Mouse (Mus musculus): ENCODE measurements around the gene Grk5. TPM values are rescaled to one million over a fixed set of nuclear protein-coding genes. Genes with fewer than 3 reads are reported as not detected.
A peak's percentile ranks its signal among the peaks of the same experiment; 100 is the strongest.

The Grk5 gene
- polyA plus RNA-seq, 1 experiment from 2014 or later, result 1.5 TPM

DNA sequence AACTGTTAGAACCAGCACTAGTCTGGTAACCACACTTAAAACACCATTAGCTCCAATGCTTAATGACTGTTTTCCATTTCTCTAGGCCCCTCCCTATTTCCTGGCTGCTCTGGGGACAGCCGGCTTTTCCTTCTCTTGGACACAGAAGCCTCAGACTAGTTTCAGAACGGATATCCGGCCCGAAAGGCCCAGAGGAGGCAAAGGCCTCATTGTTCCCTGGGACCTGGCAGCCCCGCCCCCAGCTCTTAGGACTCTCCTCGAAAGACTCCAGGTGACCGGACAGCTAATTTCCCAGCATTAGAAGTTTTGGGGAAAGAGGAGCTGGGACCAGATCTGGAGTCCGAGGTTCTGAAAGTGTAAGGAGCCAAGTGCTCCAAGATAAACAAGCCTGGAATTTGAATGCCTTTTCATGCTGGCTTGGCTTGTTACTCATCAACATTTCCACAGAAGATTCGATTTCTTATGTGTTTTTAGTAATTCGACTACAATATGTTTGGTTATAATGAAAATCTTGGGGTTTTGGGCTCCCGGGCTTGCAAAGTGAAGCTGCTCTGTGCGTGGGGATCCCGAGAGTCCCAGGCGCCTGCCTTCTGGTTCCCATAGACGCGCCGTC is 342 bp upstream of the Grk5 start:
- Histone ChIP-seq H3K4me3 (peak overlapping the region; percentile 73), H3K9me3 (no peaks in the 10 kb centered on the region), H3K27ac (peak overlapping the region; percentile 96), H3K27me3 (no peaks in the 10 kb centered on the region), H3K4me1 (peaks cover 17% of the 10 kb centered on the region), H3K9ac (peak overlapping the region; percentile 80), H3K36me3 (no peaks in the 10 kb centered on the region), H3K4me2 (replicated peaks) (peak overlapping the region; percentile 73)
- ATAC-seq (ENCODE audit: low FRiP score, low read depth), result no peak
- 6% methylated on average over 17 of the region's 17 CpGs for whole genome bisulfite sequencing

DNA sequence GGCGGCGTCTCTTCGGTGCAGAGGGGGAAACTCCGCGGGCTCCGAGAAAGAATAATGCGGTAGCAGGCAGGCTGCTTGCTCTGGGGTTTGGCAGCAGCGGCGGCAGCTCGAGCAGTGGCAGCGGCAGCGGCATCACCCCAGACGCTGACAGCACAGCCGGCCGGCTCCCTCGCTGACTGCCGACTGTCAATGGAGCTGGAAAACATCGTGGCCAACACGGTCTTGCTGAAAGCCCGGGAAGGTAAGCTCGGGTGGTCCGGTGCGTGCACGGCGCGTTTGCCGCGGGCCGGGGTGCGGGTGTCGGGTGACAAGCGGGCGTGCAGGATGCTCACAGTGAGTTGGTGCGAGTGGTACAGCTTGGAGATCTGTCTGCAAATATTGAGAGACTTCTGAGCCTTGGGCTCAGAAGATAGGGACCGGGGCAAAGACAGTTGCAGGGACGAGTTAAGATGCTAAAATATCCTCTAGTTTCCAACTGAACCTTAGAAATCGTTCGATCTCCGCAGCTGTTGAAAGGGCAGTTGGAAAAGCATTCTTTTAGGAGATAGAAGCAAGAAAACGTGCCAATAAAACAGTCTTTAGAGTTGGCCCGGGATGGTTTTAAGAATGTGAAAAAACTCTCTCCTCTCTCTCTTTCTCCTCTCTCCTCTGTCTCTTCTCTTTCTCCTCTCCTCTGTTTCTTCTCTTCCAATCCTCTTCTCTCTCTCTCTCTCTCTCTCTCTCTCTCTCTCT is 1.0 kb downstream of the Grk5 start:
- H3K9ac ChIP-seq, result peak overlapping the region; percentile 80
- peaks cover 17% of the 10 kb centered on the region for H3K4me1 ChIP-seq
- H3K4me2 ChIP-seq (replicated peaks), result peak overlapping the region; percentile 73
- no peaks in the 10 kb centered on the region for H3K36me3 ChIP-seq
- H3K9me3 ChIP-seq, result no peaks in the 10 kb centered on the region
- peak overlapping the region; percentile 76 for H3K27ac ChIP-seq
- peak; percentile 48 for ATAC-seq (ENCODE audit: low FRiP score, low read depth)
- no peaks in the 10 kb centered on the region for H3K27me3 ChIP-seq
- H3K4me3 ChIP-seq, result peak overlapping the region; percentile 73
- WGBS, result under 1% methylated on average over 39 of the region's 41 CpGs

DNA sequence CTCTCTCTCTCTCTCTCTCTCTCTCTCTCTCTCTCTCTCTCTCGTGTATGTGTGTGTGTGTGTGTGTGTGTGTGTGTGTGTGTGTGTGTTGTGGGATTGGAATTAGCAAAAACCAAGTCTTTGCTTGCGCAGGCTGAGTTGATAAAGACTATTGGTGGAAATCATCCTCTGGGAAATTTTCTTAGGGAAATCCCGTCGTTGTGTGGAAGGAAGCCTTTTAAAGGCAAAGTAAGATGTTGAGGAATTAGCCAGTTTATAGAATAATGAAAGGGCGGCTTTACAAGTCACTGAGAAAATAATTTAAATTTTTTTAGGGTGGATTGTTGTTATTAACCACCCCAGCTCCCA is 1.5 kb downstream of the Grk5 start:
- peak overlapping the region; percentile 73 for H3K4me2 ChIP-seq (replicated peaks)
- no peaks in the 10 kb centered on the region for H3K27me3 ChIP-seq
- H3K9me3 ChIP-seq, result no peaks in the 10 kb centered on the region
- 11% methylated on average over 4 of the region's 5 CpGs for WGBS
- no peak overlapping the region for H3K9ac ChIP-seq
- peak overlapping the region; percentile 73 for H3K4me3 ChIP-seq
- H3K4me1 ChIP-seq, result peaks cover 17% of the 10 kb centered on the region
- ATAC-seq (ENCODE audit: low FRiP score, low read depth), result no peak
- H3K27ac ChIP-seq, result no peak overlapping the region
- H3K36me3 ChIP-seq, result no peaks in the 10 kb centered on the region

DNA sequence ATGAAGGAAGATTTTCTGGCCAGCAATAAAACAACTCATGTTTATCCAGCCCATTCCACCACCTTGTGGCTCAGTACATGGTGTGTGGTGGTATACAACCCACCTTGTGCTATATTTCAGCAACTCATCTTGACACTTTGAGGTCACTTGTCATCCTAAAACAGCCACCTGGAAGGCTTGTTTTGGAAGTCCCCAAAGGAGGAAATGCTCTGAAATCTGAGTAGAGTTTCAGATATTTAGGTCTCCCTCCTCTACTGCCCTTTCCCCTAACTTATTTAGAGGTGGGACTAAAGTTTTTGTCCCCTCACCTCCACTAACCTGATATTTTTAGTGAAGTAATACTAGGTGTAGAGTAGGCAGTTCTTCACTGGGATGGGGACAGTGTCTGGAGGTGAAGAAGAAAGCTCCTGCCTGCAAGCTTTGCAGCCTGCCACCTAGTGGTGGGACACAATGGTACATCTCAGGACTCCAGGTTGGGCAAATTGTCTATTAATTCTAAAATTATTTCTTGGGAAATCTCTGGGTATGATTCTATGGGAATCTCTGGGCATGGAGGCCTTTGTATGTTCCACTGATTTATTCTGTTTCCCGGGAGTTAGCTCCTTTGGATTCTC is 2.5 kb downstream of the Grk5 start:
- Histone ChIP-seq H3K36me3 (no peaks in the 10 kb centered on the region), H3K4me1 (peaks cover 17% of the 10 kb centered on the region), H3K27me3 (no peaks in the 10 kb centered on the region), H3K4me3 (no peak overlapping the region), H3K27ac (no peak overlapping the region), H3K9ac (peak overlapping the region; percentile 20; the same call in 1 of the 2 replicates), H3K9me3 (no peaks in the 10 kb centered on the region), H3K4me2 (replicated peaks) (peak overlapping the region; percentile 73)
- ATAC-seq (ENCODE audit: low FRiP score, low read depth), result no peak
- WGBS, result 39% methylated on average over 1 of the region's 1 CpGs

DNA sequence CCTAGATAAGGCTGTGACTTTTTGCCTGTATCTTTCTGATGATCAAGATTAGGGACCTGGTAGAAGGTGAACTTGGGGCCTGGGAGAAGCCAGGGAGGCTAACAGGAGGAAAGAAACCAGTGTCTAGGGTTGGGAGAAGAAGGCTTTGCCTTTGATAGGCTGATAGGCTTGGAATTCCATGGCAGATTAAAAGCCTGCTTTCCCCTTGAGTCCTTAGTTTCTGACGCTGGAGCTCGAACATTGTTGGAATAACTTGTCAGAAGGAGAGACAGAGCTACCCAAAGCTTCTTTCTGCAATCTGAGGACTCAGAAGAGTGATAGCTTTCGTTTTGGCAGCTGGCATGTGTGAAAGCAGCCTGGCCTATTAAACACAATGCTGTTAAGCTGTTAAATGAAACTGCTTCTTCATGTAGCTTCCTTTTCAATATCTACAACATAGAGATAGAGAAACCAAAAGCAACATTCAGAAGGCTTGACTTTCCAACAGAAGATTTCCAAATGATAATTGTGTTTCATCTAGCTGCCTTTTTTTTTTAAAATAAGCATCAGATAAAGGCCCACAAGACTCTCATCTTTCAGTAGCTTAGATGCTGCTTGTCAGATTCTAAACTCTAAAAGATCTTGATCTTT is 5.8 kb downstream of the Grk5 start:
- Histone ChIP-seq H3K27ac (no peak overlapping the region), H3K9ac (no peak overlapping the region), H3K36me3 (no peaks in the 10 kb centered on the region), H3K27me3 (no peaks in the 10 kb centered on the region), H3K4me2 (replicated peaks) (no peak overlapping the region), H3K4me3 (no peak overlapping the region), H3K9me3 (no peaks in the 10 kb centered on the region), H3K4me1 (peaks cover 11% of the 10 kb centered on the region)
- WGBS, result 44% methylated on average over 3 of the region's 3 CpGs
- no peak for ATAC-seq (ENCODE audit: low FRiP score, low read depth)

DNA sequence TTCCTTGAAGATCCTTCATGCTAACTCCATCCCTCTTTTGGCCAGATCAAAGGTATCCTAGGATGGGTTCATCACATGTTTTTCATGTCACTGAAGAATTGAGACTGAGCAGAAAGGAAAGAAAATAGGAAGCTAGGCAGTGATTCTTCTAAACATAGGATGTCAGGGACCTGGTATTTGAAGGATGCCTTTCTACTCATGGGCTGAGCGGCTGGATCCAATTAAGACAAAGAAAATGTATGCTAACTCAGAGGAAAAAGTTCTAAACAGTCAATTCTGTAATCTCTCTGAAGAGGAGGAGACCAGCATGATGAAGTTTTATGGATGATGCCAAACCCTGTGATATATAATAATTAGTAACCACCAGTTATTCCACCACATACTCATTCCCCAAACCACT is 13.6 kb downstream of the Grk5 start:
- no peaks in the 10 kb centered on the region for H3K27me3 ChIP-seq
- no peak for ATAC-seq (ENCODE audit: low FRiP score, low read depth)
- H3K4me1 ChIP-seq, result no peaks in the 10 kb centered on the region
- H3K27ac ChIP-seq, result no peak overlapping the region
- H3K4me3 ChIP-seq, result no peak overlapping the region
- no peaks in the 10 kb centered on the region for H3K9me3 ChIP-seq
- H3K36me3 ChIP-seq, result no peaks in the 10 kb centered on the region
- H3K9ac ChIP-seq, result no peak overlapping the region
- WGBS, result 77% methylated on average over 1 of the region's 1 CpGs
- H3K4me2 ChIP-seq (replicated peaks), result no peak overlapping the region

DNA sequence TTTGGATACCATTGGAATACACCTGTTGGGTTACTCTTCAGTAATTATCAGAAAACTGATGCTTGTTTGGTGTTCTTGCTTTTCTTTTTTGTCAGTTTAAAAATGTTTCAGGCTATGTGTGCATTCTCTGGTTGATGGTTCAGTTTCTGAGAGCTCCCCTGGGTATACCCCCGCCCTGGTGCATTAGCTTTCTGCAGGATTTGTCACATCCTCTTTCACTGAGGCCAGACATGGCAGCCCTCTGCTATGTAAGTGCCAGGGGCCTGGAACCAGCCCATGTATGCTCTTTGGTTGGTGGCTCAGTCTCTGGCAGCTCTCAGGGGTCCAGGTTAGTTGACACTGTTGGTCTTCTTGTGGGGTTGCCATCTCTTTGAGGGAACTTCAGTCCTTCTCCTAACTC is 14.4 kb downstream of the Grk5 start:
- no peak overlapping the region for H3K27ac ChIP-seq
- no peak overlapping the region for H3K4me2 ChIP-seq (replicated peaks)
- no peaks in the 10 kb centered on the region for H3K4me1 ChIP-seq
- no peak overlapping the region for H3K9ac ChIP-seq
- no peak overlapping the region for H3K4me3 ChIP-seq
- ATAC-seq (ENCODE audit: low FRiP score, low read depth), result no peak
- H3K36me3 ChIP-seq, result no peaks in the 10 kb centered on the region
- WGBS, result 95% methylated on average over 1 of the region's 1 CpGs
- no peaks in the 10 kb centered on the region for H3K27me3 ChIP-seq
- H3K9me3 ChIP-seq, result no peaks in the 10 kb centered on the region

DNA sequence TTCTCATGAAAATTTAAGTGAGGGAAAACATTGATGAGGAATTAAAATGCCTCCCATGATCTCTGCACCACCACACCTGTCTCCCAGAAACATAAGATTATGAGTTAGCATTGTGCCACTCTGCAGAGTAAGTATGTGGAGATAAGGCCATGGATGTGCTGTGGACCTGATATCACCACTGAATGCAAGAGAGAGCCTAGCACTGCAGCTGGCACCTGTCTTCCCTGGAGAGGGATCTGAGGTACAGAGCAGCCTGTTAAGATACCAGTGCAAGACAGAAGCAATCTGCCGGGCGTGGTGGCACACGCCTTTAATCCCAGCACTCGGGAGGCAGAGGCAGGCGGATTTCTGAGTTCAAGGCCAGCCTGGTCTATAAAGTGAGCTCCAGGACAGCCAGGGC is 15.9 kb downstream of the Grk5 start:
- H3K36me3 ChIP-seq, result no peaks in the 10 kb centered on the region
- no peaks in the 10 kb centered on the region for H3K9me3 ChIP-seq
- no peaks in the 10 kb centered on the region for H3K4me1 ChIP-seq
- no peak overlapping the region for H3K4me3 ChIP-seq
- no peak overlapping the region for H3K9ac ChIP-seq
- whole genome bisulfite sequencing, result 96% methylated on average over 5 of the region's 5 CpGs
- H3K27me3 ChIP-seq, result no peaks in the 10 kb centered on the region
- no peak for ATAC-seq (ENCODE audit: low FRiP score, low read depth)
- no peak overlapping the region for H3K27ac ChIP-seq
- no peak overlapping the region for H3K4me2 ChIP-seq (replicated peaks)

DNA sequence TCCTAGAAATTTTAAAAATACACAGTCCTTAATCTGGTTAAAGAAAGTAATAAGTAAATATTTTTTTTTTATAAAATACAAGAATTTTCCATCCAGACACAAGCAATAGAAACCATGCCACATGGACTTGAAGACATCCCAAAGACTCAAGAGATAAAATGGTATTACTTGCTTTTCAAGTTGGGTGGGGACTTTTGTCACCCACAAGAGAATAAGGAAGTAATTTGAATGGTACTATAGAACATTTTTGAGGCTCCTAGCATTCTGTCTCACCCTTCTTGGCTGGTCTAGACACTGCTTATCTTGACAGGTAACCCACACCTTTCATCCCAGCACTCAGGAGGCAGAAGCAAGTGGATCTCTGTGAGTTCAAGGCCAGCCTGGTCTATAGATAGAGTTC is 20.8 kb downstream of the Grk5 start:
- ATAC-seq (ENCODE audit: low FRiP score, low read depth), result no peak
- Histone ChIP-seq H3K27ac (no peak overlapping the region), H3K36me3 (no peaks in the 10 kb centered on the region), H3K9ac (no peak overlapping the region), H3K4me1 (no peaks in the 10 kb centered on the region), H3K9me3 (no peaks in the 10 kb centered on the region), H3K4me2 (replicated peaks) (no peak overlapping the region), H3K4me3 (no peak overlapping the region), H3K27me3 (no peaks in the 10 kb centered on the region)

DNA sequence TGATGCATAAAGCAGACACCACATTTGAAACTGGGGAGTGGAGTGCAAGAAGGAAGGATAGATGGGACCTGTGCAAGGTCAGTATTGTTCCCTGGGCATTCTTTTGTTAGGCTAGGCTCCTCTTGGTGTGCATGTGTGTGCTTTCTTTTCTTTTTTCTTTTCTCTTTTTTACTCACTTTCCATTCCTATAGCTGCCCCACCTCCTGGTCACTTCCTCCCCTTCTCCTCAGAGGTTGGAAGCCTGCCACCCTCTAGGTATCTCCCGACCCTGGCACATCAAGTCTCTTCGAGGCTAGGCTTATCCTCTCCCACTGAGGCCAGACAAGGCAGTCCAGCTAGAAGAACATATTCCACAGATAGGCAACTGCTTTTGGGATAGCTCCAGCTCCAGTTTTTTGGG is 22.1 kb downstream of the Grk5 start:
- ATAC-seq (ENCODE audit: low FRiP score, low read depth), result no peak
- H3K9me3 ChIP-seq, result no peaks in the 10 kb centered on the region
- no peaks in the 10 kb centered on the region for H3K27me3 ChIP-seq
- H3K9ac ChIP-seq, result no peak overlapping the region
- H3K36me3 ChIP-seq, result no peaks in the 10 kb centered on the region
- H3K4me2 ChIP-seq (replicated peaks), result no peak overlapping the region
- WGBS, result 80% methylated on average over 2 of the region's 2 CpGs
- no peak overlapping the region for H3K4me3 ChIP-seq
- H3K4me1 ChIP-seq, result no peaks in the 10 kb centered on the region
- no peak overlapping the region for H3K27ac ChIP-seq

DNA sequence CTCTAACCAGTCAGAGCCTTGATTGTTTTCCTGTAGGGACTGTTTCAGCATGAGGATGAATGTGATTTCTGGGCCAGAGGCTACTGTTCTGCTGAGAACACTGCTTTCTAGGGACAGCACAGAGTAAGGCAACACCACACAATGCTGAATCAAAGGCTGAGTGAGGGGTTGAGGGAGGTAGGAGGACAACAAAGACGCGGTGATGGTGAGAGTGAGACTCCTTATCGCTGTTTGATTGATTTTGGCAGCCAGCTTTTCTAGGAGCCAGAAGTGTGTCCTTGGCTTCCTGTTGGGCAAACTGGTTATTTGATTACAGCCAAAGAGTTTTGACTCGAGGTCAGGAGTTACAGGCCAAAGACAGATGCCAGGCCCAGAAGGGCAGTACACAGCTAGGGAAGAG is 25.7 kb downstream of the Grk5 start:
- Histone ChIP-seq H3K27me3 (no peaks in the 10 kb centered on the region), H3K9ac (no peak overlapping the region), H3K4me3 (no peak overlapping the region), H3K4me1 (no peaks in the 10 kb centered on the region), H3K36me3 (no peaks in the 10 kb centered on the region), H3K4me2 (replicated peaks) (no peak overlapping the region), H3K27ac (no peak overlapping the region), H3K9me3 (no peaks in the 10 kb centered on the region)
- 67% methylated on average over 4 of the region's 4 CpGs for WGBS
- ATAC-seq (ENCODE audit: low FRiP score, low read depth), result no peak

DNA sequence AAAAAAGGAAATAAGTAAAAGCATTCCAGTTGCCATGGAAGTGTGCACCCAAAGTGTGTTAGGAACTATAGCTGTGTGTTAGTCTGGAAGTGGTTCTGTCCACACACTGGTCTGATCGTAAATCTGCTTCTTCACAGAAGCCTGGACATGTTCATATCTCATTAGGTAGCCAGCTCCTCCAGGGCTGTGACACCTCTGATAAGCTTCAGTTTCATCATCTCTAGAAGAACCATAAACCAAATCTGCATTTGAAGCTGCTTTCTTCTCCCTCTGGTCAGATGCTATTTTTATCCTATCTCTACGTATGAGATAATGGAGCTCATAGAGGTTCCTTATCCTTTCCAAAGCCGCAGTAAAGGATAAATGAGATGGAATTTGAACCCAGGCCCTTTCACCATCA is 26.3 kb downstream of the Grk5 start:
- WGBS, result 94% methylated on average over 3 of the region's 3 CpGs
- no peak overlapping the region for H3K4me2 ChIP-seq (replicated peaks)
- H3K27ac ChIP-seq, result no peak overlapping the region
- no peaks in the 10 kb centered on the region for H3K9me3 ChIP-seq
- no peak overlapping the region for H3K4me3 ChIP-seq
- H3K9ac ChIP-seq, result no peak overlapping the region
- H3K36me3 ChIP-seq, result no peaks in the 10 kb centered on the region
- H3K27me3 ChIP-seq, result no peaks in the 10 kb centered on the region
- no peak for ATAC-seq (ENCODE audit: low FRiP score, low read depth)
- no peaks in the 10 kb centered on the region for H3K4me1 ChIP-seq

All from limb, embryonic 13.5 days (tissue).